Mouse (Mus musculus) naive thymus-derived CD4-positive, alpha-beta T cell, adult 5 months (primary cell): ENCODE measurements around the gene Frmpd1. TPM values are rescaled to one million over a fixed set of nuclear protein-coding genes. Genes with fewer than 3 reads are reported as not detected.

ENCODE experiments used
- polyA plus RNA-seq: library from polyadenylated mRNA; unstranded; fragments of 100-300 nt; shearing (Covaris generic); gene quantifications from one replicate; pipeline ENCODE4 v1.2.1, GENCODE M21; 2017

Frmpd1 gene
- not detected for polyA plus RNA-seq

GRCm38 (mm10) chr4:45184521-45185330, at the start of gene Frmpd1:
Gene Frmpd1 (plus strand): TSS chr4:45184875.

GRCm38 (mm10) chr4:45296662-45297564, 112.2 kb downstream of the Frmpd1 start, which contains the start of gene Trmt10b:
Gene Trmt10b (plus strand): TSS chr4:45297127.

Other genes starting within 250 kb of the Frmpd1 start
- gene Grhpr, start 203.5 kb upstream of the Frmpd1 start, polyA plus RNA-seq: 18.1 TPM
- gene Zbtb5, start 172.5 kb upstream of the Frmpd1 start, polyA plus RNA-seq: 10.2 TPM
- 41.3 TPM for gene Polr1e, start 166.3 kb upstream of the Frmpd1 start, polyA plus RNA-seq
- 3.9 TPM for gene Fbxo10, start 100.3 kb upstream of the Frmpd1 start, polyA plus RNA-seq
- 92.6 TPM for gene Tomm5, start 76.8 kb upstream of the Frmpd1 start, polyA plus RNA-seq
- gene Trmt10b, start 112.3 kb downstream of the Frmpd1 start, polyA plus RNA-seq: 13.4 TPM
- gene Dcaf10, start 157.2 kb downstream of the Frmpd1 start, polyA plus RNA-seq: 29.3 TPM
- 90.1 TPM for gene Exosc3, start 157.9 kb downstream of the Frmpd1 start, polyA plus RNA-seq
- gene Slc25a51, start 223.9 kb downstream of the Frmpd1 start, polyA plus RNA-seq: 40.1 TPM